Mouse (Mus musculus) liver, postnatal 0 days (tissue): ENCODE data around the gene Col15a1. TPM values are rescaled to one million over a fixed set of nuclear protein-coding genes. Genes with fewer than 3 reads are reported as not detected.

Experiments used
- ATAC-seq: fragments of 200-750 bp; cut with Nextera tagmentation; 2 replicates; pipeline ENCODE4 v1.8.0; 2017; ENCODE audit warnings: mild to moderate bottlenecking, moderate library complexity
- DNase-seq: peaks from one replicate; pipeline ENCODE4 v3.0.0-alpha.2; 2016
- H3K27ac ChIP-seq: fragments of 300-500 bp; sonication (generic); 2 replicates; pipeline ENCODE4 v1.5.1; 2014; ENCODE audit warnings: antibody characterized with exemption, moderate library complexity, mild to moderate bottlenecking, low read depth
- H3K27me3 ChIP-seq: fragments of 300-500 bp; sonication (generic); 2 replicates; pipeline ENCODE4 v1.6.1; 2014; ENCODE audit warnings: low read length, control low read depth, mixed read lengths; ENCODE audit not compliant: insufficient read depth
- H3K36me3 ChIP-seq: fragments of 300-500 bp; sonication (generic); replicated peaks from 2 replicates; pipeline ENCODE4 v1.6.1; 2014; ENCODE audit warnings: mild to moderate bottlenecking, control low read depth, low read length, moderate library complexity, mixed read lengths; ENCODE audit not compliant: insufficient read depth
- H3K4me1 ChIP-seq: fragments of 300-500 bp; sonication (generic); 2 replicates; pipeline ENCODE4 v1.6.1; 2014; ENCODE audit warnings: antibody characterized with exemption, mild to moderate bottlenecking, control low read depth; ENCODE audit not compliant: insufficient read depth
- H3K4me2 ChIP-seq: fragments of 300-500 bp; sonication (generic); 2 replicates; pipeline ENCODE4 v1.6.1; 2014; ENCODE audit warnings: low read depth, mild to moderate bottlenecking, low read length, moderate library complexity, mixed read lengths
- H3K4me3 ChIP-seq: fragments of 300-500 bp; sonication (generic); 2 replicates; pipeline ENCODE4 v1.5.1; 2014; ENCODE audit warnings: low read depth, low read length
- H3K9ac ChIP-seq: fragments of 300-500 bp; sonication (generic); replicated peaks from 2 replicates; pipeline ENCODE4 v1.6.1; 2014; ENCODE audit warnings: mild to moderate bottlenecking, moderate library complexity
- H3K9me3 ChIP-seq: fragments of 300-500 bp; sonication (generic); 2 replicates; pipeline ENCODE4 v1.6.1; 2016; ENCODE audit warnings: mild to moderate bottlenecking, control low read depth, low read length, mixed read lengths
- CTCF ChIP-seq: sonication (generic); IDR thresholded peaks from 2 replicates; pipeline ENCODE4 v1.5.1; 2016; ENCODE audit warnings: antibody characterized with exemption, low read depth
- EP300 ChIP-seq: IDR thresholded peaks from 2 replicates; pipeline ENCODE4 v1.6.1; 2016; ENCODE audit warnings: antibody characterized with exemption, low read depth, mild to moderate bottlenecking
- WGBS: fragments of 180-500 bp; shearing (Covaris S2); extraction: QIAGEN DNeasy Blood & Tissue Kit; methylation state at CpG from one replicate; pipeline ENCODE4 v1.1.7; 2014; ENCODE audit not compliant: insufficient replicate concordance; 5-methylcytosine and 5-hydroxymethylcytosine counted together
- polyA plus RNA-seq: library from polyadenylated mRNA; unstranded; fragments of >200 nt; fragmentation: Nextera tagmentation; extraction: Ambion mirVana; gene quantifications from 2 replicates; pipeline ENCODE4 v1.2.1, GENCODE M21; 2015

Gene Col15a1
- polyA plus RNA-seq, 1 experiment from 2014 or later = 0.28 TPM

DNA sequence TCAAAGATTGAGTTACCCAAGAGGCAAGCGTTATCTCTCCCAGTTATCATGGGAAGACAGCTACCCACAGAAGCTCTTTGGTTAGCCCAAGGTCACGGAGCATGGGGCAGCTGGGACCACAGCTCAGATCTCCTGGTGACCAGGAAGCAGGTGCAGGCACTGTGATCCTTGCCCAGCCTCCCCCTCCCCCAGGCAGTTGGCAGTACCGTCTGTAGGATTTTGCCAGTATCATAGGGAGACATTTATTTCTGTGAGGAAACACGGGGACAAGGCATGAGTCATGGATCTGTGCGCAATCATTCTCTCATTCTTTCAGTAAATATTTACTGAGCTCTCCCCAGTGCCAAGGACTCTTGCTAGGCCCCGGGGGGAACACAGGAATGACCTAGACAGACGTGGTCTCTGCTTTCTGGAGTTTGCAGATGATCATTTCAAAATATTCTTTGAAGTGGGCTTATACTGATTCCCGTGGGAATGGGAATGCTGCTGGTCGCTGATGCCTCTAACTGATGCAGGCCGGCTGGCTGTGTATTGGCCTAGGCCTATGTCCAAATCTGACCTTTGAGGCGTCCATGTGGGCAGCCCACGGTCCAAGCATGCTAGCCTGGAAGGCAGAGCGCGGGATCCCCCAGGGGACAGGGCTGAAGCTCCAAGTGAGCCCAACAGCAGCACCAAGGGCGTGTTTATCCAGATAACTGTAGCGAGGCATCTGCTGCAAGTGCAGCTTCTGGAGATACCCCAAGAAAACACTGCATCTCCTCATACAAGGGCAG lies 86.0 kb downstream of the Col15a1 start:
- H3K4me1 ChIP-seq = peaks cover 31% of the 10 kb centered on the region
- TF ChIP-seq EP300 (peak; percentile 5; the same call in 1 of the 2 replicates), CTCF (no peak)
- DNase-seq = peak; percentile 74
- peak overlapping the region; percentile 81 for H3K27ac ChIP-seq
- H3K4me3 ChIP-seq = no peak overlapping the region
- H3K4me2 ChIP-seq = peak overlapping the region; percentile 49
- peak; percentile 91 for ATAC-seq
- H3K36me3 ChIP-seq = no peaks in the 10 kb centered on the region
- H3K9ac ChIP-seq = no peak overlapping the region; the same call in 1 of the 2 replicates
- WGBS = 32% methylated on average over 16 of the region's 16 CpGs
- H3K27me3 ChIP-seq = no peaks in the 10 kb centered on the region
- peaks cover 4% of the 10 kb centered on the region; the same call in 1 of the 2 replicates for H3K9me3 ChIP-seq

DNA sequence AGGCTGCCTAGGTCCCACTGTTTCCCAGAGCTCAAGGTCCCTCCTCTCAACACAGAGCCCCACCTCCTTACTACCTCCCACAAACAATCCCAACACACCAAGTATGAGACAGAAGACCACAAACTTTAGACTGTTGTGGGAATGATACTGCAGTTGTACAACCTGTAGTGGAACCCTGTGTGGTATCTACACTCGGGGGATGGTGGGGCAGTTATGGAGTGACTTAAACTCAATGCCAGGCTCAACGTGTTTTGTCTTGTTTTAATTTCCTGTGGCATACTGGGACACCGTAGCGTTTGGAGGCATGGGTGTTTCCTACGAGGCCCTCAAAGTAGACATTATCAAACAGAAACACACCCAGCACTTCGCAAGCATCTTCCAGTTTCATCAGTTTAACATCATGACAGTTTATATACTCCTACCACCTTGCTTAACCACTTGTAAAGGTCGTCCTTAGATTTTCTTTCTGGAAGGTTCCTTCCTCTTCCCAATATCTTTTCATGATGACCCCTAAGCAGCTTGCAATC lies 86.6 kb downstream of the Col15a1 start:
- TF ChIP-seq CTCF (no peak), EP300 (peak; percentile 57; the same call in 1 of the 2 replicates)
- Histone ChIP-seq H3K9ac (no peak overlapping the region; the same call in 1 of the 2 replicates), H3K36me3 (no peaks in the 10 kb centered on the region), H3K9me3 (peaks cover 6% of the 10 kb centered on the region; the same call in 1 of the 2 replicates), H3K4me3 (no peak overlapping the region), H3K4me1 (peaks cover 31% of the 10 kb centered on the region), H3K27me3 (no peaks in the 10 kb centered on the region), H3K27ac (peak overlapping the region; percentile 81), H3K4me2 (peak overlapping the region; percentile 49)
- 49% methylated on average over 7 of the region's 7 CpGs for WGBS
- ATAC-seq (peak; percentile 39), DNase-seq (no peak)

DNA sequence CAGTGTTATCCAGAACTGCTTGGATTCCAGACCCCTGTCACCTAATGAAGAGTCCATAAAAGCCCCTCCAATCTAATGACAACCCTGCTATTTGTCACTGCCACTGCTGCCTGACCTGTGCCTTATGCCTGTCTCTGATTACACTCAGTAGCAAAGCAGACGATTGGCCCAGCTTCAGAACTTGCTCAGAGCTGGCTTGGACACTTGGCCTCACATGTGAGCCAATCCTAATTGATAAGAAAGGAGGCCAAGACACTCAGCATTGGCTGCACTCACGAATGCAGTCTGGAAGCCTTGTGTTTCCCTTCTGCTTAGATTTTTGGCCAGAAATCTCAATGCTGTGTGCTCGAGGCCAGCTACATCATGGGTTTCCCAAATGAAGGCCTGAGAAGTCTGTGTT lies 87.6 kb downstream of the Col15a1 start:
- Histone ChIP-seq H3K27ac (peak overlapping the region; percentile 81), H3K27me3 (no peaks in the 10 kb centered on the region), H3K9me3 (peaks cover 6% of the 10 kb centered on the region; the same call in 1 of the 2 replicates), H3K9ac (no peak overlapping the region), H3K4me2 (no peak overlapping the region), H3K4me3 (no peak overlapping the region), H3K4me1 (peaks cover 31% of the 10 kb centered on the region), H3K36me3 (no peaks in the 10 kb centered on the region)
- ATAC-seq (no peak), DNase-seq (no peak)
- TF ChIP-seq EP300 (no peak), CTCF (no peak)
- WGBS = 50% methylated on average over 3 of the region's 3 CpGs

DNA sequence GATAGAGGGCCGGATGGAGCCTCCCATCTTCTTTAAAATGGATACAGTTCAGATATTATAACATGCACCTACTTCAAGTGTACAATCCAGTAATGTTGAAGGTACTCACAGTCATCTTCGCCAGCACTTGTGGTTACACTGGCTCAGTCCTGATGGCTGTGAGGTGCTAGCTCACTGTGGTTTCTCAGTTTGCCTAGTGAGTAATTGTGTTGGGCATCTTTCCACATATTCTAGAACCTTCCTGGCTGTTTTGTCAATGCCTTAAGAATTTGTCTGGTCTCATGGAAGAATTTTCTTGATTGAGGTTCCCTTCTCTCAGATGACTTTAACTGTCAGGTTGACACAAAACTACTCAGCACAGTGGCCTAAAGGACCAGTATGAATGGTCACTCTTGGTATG lies 92.7 kb downstream of the Col15a1 start:
- H3K4me3 ChIP-seq = no peak overlapping the region
- 81% methylated on average over 2 of the region's 2 CpGs for WGBS
- H3K27ac ChIP-seq = no peak overlapping the region
- DNase-seq (no peak), ATAC-seq (no peak)
- no peak overlapping the region for H3K9ac ChIP-seq
- no peaks in the 10 kb centered on the region for H3K27me3 ChIP-seq
- H3K9me3 ChIP-seq = peaks cover 6% of the 10 kb centered on the region; the same call in 1 of the 2 replicates
- TF ChIP-seq CTCF (no peak), EP300 (no peak)
- H3K4me1 ChIP-seq = peaks cover 11% of the 10 kb centered on the region
- no peaks in the 10 kb centered on the region for H3K36me3 ChIP-seq
- no peak overlapping the region for H3K4me2 ChIP-seq

DNA sequence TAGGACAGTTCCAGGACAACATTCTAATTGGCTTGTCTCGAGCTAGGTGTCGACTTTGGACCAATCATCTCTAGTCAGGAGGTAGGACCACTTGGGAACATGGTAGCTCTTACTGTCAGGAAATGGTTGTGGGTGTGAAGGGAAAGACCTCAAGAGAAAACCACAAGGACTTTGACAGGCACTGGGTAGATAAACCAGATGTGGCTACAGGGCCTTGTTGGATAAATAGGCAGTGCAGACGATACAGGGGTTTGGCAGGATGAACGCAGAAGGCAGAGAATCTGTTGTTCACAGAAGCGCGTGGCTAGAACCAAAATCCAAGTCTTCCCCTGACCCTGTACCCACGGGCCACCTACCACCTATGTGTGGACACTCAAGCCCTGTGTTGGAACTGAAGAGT lies 94.6 kb downstream of the Col15a1 start:
- 40% methylated on average over 7 of the region's 7 CpGs for WGBS
- Histone ChIP-seq H3K9ac (no peak overlapping the region), H3K36me3 (no peaks in the 10 kb centered on the region), H3K4me2 (no peak overlapping the region), H3K9me3 (peaks cover 6% of the 10 kb centered on the region; the same call in 1 of the 2 replicates), H3K27me3 (no peaks in the 10 kb centered on the region), H3K27ac (no peak overlapping the region), H3K4me1 (peaks cover 7% of the 10 kb centered on the region), H3K4me3 (no peak overlapping the region)
- DNase-seq = no peak
- no peak for ATAC-seq
- TF ChIP-seq CTCF (no peak), EP300 (no peak)

DNA sequence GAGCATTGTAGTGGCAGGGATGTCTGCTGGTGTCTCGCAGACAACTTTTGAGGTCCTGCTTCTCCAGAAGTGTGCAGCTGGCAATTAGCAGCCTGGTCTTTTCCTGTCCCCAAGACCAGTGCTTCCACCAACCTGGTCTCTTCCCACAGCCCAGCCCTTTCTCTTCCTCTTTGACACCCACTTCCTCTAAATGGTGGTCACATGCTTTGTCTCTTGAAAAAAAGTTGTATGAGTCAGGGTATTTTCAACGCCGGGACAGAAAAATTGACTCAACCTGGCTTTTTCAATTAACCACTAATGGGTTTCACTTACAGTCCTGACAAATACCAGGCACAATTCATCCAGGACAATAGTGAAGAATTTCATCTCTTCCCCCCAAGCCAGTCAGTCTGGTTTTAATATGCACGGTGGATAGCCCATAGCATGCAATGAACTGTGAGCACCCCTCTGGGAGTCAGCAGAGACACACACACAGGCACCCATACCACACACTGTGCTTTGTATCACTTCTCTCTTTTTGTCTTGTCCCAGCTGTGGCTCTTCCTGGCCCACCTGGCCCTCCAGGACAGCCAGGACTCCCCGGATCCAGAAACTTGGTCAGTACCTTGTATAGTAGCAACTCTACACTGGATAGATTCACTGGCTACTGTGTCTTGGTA lies 95.5 kb downstream of the Col15a1 start:
- Histone ChIP-seq H3K9ac (no peak overlapping the region), H3K4me3 (no peak overlapping the region), H3K4me2 (peak overlapping the region; percentile 35; the same call in 1 of the 2 replicates), H3K27ac (peak overlapping the region; percentile 62; the same call in 1 of the 2 replicates), H3K4me1 (peaks cover 7% of the 10 kb centered on the region), H3K36me3 (no peaks in the 10 kb centered on the region), H3K9me3 (peaks cover 6% of the 10 kb centered on the region; the same call in 1 of the 2 replicates), H3K27me3 (no peaks in the 10 kb centered on the region)
- TF ChIP-seq EP300 (no peak), CTCF (no peak)
- DNase-seq (no peak), ATAC-seq (peak; percentile 41)
- 37% methylated on average over 5 of the region's 5 CpGs for WGBS
